Mouse (Mus musculus): Measurements from ENCODE around the gene Dlat. TPM values are rescaled to one million over a fixed set of nuclear protein-coding genes. Genes with fewer than 3 reads are reported as not detected.
"Not testable (repeated sequence)": the region's sequence is repeated elsewhere in the genome, so short reads cannot be mapped to it uniquely, and the experiment has no call there.

Dlat gene
- polyA plus RNA-seq, 1 experiment from 2014 or later: 26.1 TPM

DNA sequence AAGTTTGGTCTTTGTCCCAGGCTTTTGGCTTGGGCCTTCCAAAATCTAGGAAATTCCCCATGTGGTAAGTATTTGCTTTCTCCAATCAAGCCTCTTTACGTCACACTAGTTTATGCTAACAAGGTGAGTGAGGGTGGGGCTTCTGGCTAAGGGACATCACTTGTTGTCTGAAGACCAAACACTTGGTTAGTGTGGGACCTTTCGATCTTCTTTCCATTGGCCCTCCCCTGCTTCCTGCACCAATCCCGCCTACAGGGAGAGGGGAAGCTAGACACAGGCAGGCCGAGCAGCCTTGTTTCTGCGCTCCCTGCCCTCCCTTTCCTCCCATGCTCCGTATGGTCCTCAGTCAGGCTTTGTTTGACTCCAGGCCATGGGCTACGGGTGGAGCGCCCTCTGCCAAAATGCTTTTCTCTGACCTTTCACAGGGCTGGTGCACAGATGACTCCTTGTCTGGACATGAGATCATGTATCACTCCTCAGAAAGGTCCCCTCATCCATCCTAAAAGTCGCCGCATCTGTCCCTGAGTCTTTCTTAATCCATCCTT, 12.7 kb downstream of the Dlat start:
- Histone ChIP-seq H3K4me3 (ENCODE audit: low read depth, low read length) (no peak overlapping the region), H3K36me3 (replicated peaks; ENCODE audit: insufficient read depth, low read length) (peaks cover 57% of the 10 kb centered on the region), H3K9me3 (ENCODE audit: low read length) (no peaks in the 10 kb centered on the region), H3K27ac (ENCODE audit: low read depth) (no peak overlapping the region), H3K9ac (replicated peaks) (no peak overlapping the region), H3K4me1 (ENCODE audit: insufficient read depth) (no peaks in the 10 kb centered on the region), H3K27me3 (ENCODE audit: insufficient read depth, low read length) (no peaks in the 10 kb centered on the region), H3K4me2 (ENCODE audit: low read depth, low read length) (no peak overlapping the region)
- TF ChIP-seq EP300 (IDR thresholded peaks at IDR 0.05; ENCODE audit: low read depth) (no peak), CTCF (IDR thresholded peaks at IDR 0.05; ENCODE audit: low read depth) (no peak)
- DNase-seq: no peak
- no peak for ATAC-seq
- 80% methylated on average over 10 of the region's 10 CpGs for WGBS (ENCODE audit: insufficient replicate concordance)

DNA sequence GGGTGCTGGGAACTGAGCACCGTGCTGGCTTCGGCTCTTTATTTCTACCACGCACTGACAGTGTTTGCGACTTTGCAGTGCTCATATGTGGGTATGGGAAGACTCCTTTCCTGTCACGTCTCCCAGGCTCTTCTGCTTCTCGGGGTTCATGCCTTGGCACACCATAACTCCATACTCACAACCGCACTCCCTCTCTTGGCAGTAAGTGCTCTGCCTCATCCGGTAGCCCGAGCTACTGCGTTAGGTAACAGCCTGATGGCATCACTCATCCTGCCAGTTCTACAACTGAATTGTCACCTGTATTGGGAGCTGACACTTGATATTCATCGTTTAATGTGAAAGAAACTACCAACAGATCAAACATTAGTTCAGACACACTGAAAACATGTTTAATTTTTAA, 25.3 kb downstream of the Dlat start:
- Histone ChIP-seq H3K4me1 (ENCODE audit: insufficient read depth) (no peaks in the 10 kb centered on the region), H3K36me3 (replicated peaks; ENCODE audit: insufficient read depth, low read length) (peaks cover 33% of the 10 kb centered on the region), H3K9ac (replicated peaks) (no peak overlapping the region), H3K4me3 (ENCODE audit: low read depth, low read length) (no peak overlapping the region), H3K9me3 (ENCODE audit: low read length) (no peaks in the 10 kb centered on the region), H3K4me2 (ENCODE audit: low read depth, low read length) (no peak overlapping the region), H3K27me3 (ENCODE audit: insufficient read depth, low read length) (no peaks in the 10 kb centered on the region), H3K27ac (ENCODE audit: low read depth) (no peak overlapping the region)
- no peak for TF ChIP-seq EP300 (IDR thresholded peaks at IDR 0.05; ENCODE audit: low read depth)
- TF ChIP-seq CTCF (IDR thresholded peaks at IDR 0.05; ENCODE audit: low read depth): no peak
- 90% methylated on average over 11 of the region's 11 CpGs for WGBS (ENCODE audit: insufficient replicate concordance)
- DNase-seq (no peak), ATAC-seq (no peak)

DNA sequence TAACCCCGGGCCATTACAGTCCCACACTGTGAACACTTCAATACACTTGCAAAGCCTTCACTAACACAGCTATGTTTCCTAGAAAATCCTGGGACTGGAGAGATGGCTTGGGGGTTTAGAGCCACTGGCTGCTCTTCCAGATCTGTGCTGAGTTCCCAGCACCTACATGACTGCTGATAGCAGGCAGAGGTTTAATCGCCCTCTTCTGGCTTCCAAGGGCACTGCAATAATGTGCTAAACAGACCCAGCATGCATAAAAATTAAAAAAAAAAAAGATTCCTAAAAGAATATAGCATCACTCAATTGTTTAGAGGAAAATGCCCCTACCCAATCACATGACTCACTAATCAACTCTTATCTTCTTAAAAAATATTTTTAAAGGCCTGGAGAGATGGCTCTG, 26.5 kb downstream of the Dlat start:
- H3K9ac ChIP-seq (replicated peaks): no peak overlapping the region
- DNase-seq: peak; percentile 26
- H3K4me3 ChIP-seq (ENCODE audit: low read depth, low read length): no peak overlapping the region
- H3K27me3 ChIP-seq (ENCODE audit: insufficient read depth, low read length): no peaks in the 10 kb centered on the region
- no peak overlapping the region for H3K4me2 ChIP-seq (ENCODE audit: low read depth, low read length)
- no peak overlapping the region for H3K27ac ChIP-seq (ENCODE audit: low read depth)
- no peak for ATAC-seq
- WGBS (ENCODE audit: insufficient replicate concordance): 67% methylated on average over 2 of the region's 2 CpGs
- H3K9me3 ChIP-seq (ENCODE audit: low read length): no peaks in the 10 kb centered on the region
- no peaks in the 10 kb centered on the region for H3K4me1 ChIP-seq (ENCODE audit: insufficient read depth)
- peak; percentile 52 for TF ChIP-seq CTCF (IDR thresholded peaks at IDR 0.05; ENCODE audit: low read depth)
- TF ChIP-seq EP300 (IDR thresholded peaks at IDR 0.05; ENCODE audit: low read depth): no peak
- peaks cover 26% of the 10 kb centered on the region for H3K36me3 ChIP-seq (replicated peaks; ENCODE audit: insufficient read depth, low read length)

DNA sequence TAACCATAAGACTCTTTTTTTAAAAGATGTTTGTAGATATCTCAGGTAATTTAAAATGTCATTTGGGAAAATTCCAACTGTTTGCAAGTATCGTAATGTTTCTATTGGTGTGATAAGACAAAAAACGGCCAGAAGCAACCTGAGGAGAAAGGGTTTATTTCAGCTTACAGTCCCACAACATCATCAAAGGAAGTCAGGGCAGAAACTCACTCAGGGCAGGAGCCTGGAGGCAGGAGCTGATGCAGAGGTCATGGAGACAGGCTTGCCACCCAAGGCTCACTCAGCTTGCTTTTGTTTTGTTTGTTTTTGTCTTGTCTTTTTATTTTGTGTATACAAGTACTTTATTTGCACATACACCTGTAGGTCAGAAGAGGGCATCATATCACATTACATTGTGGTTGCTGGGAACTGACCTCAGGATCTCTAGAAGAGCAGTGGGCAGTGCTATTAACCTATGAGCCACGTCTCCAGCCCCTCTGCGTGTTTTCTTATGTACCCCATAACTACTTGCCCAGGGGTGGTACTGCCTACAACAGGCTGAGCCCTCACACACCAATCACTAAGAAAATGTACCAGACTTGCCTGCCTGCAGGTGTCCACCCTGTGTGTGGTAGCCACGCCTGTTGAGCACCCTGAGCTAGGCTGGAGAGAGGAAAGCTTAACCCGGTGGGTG, 27.4 kb downstream of the Dlat start:
- Histone ChIP-seq H3K9ac (replicated peaks) (no peak overlapping the region), H3K4me1 (ENCODE audit: insufficient read depth) (no peaks in the 10 kb centered on the region), H3K36me3 (replicated peaks; ENCODE audit: insufficient read depth, low read length) (peaks cover 20% of the 10 kb centered on the region), H3K27ac (ENCODE audit: low read depth) (no peak overlapping the region), H3K9me3 (ENCODE audit: low read length) (no peaks in the 10 kb centered on the region), H3K4me3 (ENCODE audit: low read depth, low read length) (no peak overlapping the region), H3K27me3 (ENCODE audit: insufficient read depth, low read length) (no peaks in the 10 kb centered on the region), H3K4me2 (ENCODE audit: low read depth, low read length) (no peak overlapping the region)
- 80% methylated on average over 6 of the region's 6 CpGs for WGBS (ENCODE audit: insufficient replicate concordance)
- no peak for DNase-seq
- no peak for ATAC-seq
- TF ChIP-seq CTCF (IDR thresholded peaks at IDR 0.05; ENCODE audit: low read depth): no peak; the same call in 1 of the 2 replicates

DNA sequence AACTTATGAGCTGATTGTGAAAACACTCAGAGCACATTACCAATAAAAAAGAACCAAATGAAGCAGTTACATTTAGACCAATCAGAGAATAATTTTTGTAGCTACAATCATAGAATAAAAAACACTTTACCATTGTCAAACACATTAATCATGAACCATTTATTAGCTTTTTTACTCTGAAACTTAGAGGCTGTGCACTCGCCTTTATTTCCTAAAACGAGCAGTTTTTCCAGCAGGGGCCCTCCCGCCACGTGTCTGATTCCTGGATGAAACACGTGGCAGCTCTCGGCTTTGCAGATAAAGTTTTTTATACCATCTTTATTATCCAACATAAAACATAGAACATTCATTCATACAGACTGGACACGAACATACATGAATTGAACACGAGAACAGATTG, 28.7 kb downstream of the Dlat start:
- 93% methylated on average over 6 of the region's 8 CpGs for WGBS (ENCODE audit: insufficient replicate concordance)
- peaks cover 11% of the 10 kb centered on the region for H3K36me3 ChIP-seq (replicated peaks; ENCODE audit: insufficient read depth, low read length)

DNA sequence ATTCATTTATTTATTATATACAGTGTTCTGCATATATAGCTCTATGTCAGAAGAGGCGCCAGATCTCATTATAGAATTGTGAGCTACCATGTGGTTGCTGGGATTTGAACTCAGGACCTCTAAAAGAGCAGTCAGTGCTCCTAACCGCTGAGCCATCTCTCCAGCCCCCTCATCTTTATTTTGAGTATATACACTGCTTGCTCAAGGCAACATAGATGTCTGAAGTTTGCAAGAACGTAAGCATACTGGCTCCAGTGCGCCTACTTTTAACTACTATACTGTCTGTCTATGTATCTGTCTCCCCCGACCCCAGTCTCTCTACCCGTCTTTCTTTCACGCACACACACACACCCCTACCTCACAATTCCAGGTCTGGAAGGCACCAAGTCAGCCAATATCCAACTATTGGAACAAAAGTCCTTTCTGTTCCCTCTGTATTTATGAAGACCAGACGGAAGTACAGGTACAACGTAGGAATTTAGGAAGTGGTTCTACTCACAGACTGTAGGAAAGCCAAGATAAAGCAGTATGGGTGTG, 41.7 kb downstream of the Dlat start:
- Histone ChIP-seq H3K9me3 (ENCODE audit: low read length) (no peaks in the 10 kb centered on the region), H3K4me2 (ENCODE audit: low read depth, low read length) (peak overlapping the region; percentile 94), H3K36me3 (replicated peaks; ENCODE audit: insufficient read depth, low read length) (peaks cover 21% of the 10 kb centered on the region), H3K4me3 (ENCODE audit: low read depth, low read length) (peak overlapping the region; percentile 99), H3K27me3 (ENCODE audit: insufficient read depth, low read length) (no peaks in the 10 kb centered on the region), H3K4me1 (ENCODE audit: insufficient read depth) (peaks cover 11% of the 10 kb centered on the region), H3K27ac (ENCODE audit: low read depth) (no peak overlapping the region), H3K9ac (replicated peaks) (no peak overlapping the region)
- DNase-seq: no peak
- TF ChIP-seq CTCF (IDR thresholded peaks at IDR 0.05; ENCODE audit: low read depth) (no peak), EP300 (IDR thresholded peaks at IDR 0.05; ENCODE audit: low read depth) (no peak)
- no peak for ATAC-seq
- 56% methylated on average over 9 of the region's 9 CpGs for WGBS (ENCODE audit: insufficient replicate concordance)

More for the DNA sequence above, 28.7 kb downstream of the Dlat start:
- H3K9ac ChIP-seq (replicated peaks); H3K9me3 ChIP-seq (ENCODE audit: low read length); DNase-seq; H3K4me2 ChIP-seq (ENCODE audit: low read depth, low read length); H3K27me3 ChIP-seq (ENCODE audit: insufficient read depth, low read length); H3K4me1 ChIP-seq (ENCODE audit: insufficient read depth); H3K27ac ChIP-seq (ENCODE audit: low read depth); ATAC-seq; H3K4me3 ChIP-seq (ENCODE audit: low read depth, low read length): not testable (repeated sequence)
